Mouse (Mus musculus): ENCODE results near the gene Entpd3.

DNA sequence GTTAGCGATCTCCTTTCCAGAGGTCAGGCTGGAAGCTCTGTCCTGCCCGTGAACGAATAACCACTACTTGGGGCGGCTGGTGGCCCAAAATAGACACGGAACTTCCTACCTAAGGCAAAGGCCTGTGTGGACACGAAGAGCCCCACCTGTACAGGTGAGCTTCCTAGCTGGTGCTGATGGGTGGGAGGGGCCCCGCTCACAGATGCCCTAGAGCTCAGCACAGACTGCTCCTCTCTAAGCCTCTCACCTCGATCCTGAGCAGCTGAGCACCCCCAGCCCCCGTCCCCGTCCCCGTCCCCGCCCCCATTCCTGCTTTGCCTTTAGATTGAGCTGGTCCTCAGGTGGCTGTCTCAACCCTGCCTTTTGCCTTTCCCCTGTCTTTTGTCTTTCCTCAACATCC is 64.3 kb downstream of the Entpd3 start:
- TF ChIP-seq CTCF (IDR thresholded peaks at IDR 0.05; ENCODE audit: low read depth): no peak
- no peak for TF ChIP-seq EP300 (IDR thresholded peaks at IDR 0.05; ENCODE audit: low read depth)

Data from liver, postnatal 0 days (tissue).